Mouse (Mus musculus) stomach, postnatal 0 days (tissue): ENCODE measurements around the gene Cnksr3. TPM values are rescaled to one million over a fixed set of nuclear protein-coding genes. Genes with fewer than 3 reads are reported as not detected.

Source experiments
- ATAC-seq: fragments of 200-750 bp; cut with Nextera tagmentation; 2 replicates; pipeline ENCODE4 v1.8.0; 2017; ENCODE audit not compliant: low FRiP score, low TSS enrichment
- DNase-seq: peaks from one replicate; pipeline ENCODE4 v3.0.0-alpha.2; 2016; ENCODE audit warnings: low spot score
- H3K27ac ChIP-seq: fragments of 300-500 bp; sonication (generic); replicated peaks from 2 replicates; pipeline ENCODE4 v1.5.1; 2014; ENCODE audit warnings: mild to moderate bottlenecking, control low read depth
- H3K27me3 ChIP-seq: fragments of 300-500 bp; sonication (generic); 2 replicates; pipeline ENCODE4 v1.6.1; 2014; ENCODE audit warnings: low read length; ENCODE audit not compliant: control insufficient read depth, insufficient read depth
- H3K36me3 ChIP-seq: fragments of 300-500 bp; sonication (generic); 2 replicates; pipeline ENCODE4 v1.6.1; 2014; ENCODE audit warnings: low read length, mixed read lengths; ENCODE audit not compliant: control insufficient read depth, insufficient read depth
- H3K4me1 ChIP-seq: fragments of 300-500 bp; sonication (generic); replicated peaks from 2 replicates; pipeline ENCODE4 v1.6.1; 2014; ENCODE audit warnings: antibody characterized with exemption; ENCODE audit not compliant: control insufficient read depth, insufficient read depth
- H3K4me2 ChIP-seq: fragments of 300-500 bp; sonication (generic); replicated peaks from 2 replicates; pipeline ENCODE4 v1.6.1; 2014; ENCODE audit warnings: low read depth, mild to moderate bottlenecking, control low read depth, moderate library complexity
- H3K4me3 ChIP-seq: fragments of 300-500 bp; sonication (generic); 2 replicates; pipeline ENCODE4 v1.5.1; 2014; ENCODE audit warnings: low read depth, low read length, control low read depth
- H3K9ac ChIP-seq: fragments of 300-500 bp; sonication (generic); 2 replicates; pipeline ENCODE4 v1.6.1; 2014; ENCODE audit warnings: mild to moderate bottlenecking, low read length, control low read depth, mixed read lengths
- H3K9me3 ChIP-seq: fragments of 300-500 bp; sonication (generic); 2 replicates; pipeline ENCODE4 v1.6.1; 2016; ENCODE audit warnings: low read length; ENCODE audit not compliant: control insufficient read depth
- CTCF ChIP-seq: IDR thresholded peaks from 2 replicates; pipeline ENCODE4 v1.5.1; 2016; ENCODE audit warnings: antibody characterized with exemption, low read depth, mild to moderate bottlenecking, moderate library complexity
- EP300 ChIP-seq: optimal IDR thresholded peaks from 2 replicates; pipeline ENCODE3; 2016; ENCODE audit warnings: antibody characterized with exemption
- WGBS: fragments of 180-500 bp; shearing (Covaris S2); extraction: QIAGEN DNeasy Blood & Tissue Kit; methylation state at CpG from one replicate; pipeline ENCODE4 v1.1.7; 2014; 5-methylcytosine and 5-hydroxymethylcytosine counted together
- polyA plus RNA-seq: library from polyadenylated mRNA; unstranded; fragments of >200 nt; fragmentation: Nextera tagmentation; extraction: Ambion mirVana; gene quantifications from 2 replicates; pipeline ENCODE4 v1.2.1, GENCODE M21; 2015

Gene Cnksr3
- polyA plus RNA-seq, 1 experiment from 2014 or later: 7.0 TPM

DNA sequence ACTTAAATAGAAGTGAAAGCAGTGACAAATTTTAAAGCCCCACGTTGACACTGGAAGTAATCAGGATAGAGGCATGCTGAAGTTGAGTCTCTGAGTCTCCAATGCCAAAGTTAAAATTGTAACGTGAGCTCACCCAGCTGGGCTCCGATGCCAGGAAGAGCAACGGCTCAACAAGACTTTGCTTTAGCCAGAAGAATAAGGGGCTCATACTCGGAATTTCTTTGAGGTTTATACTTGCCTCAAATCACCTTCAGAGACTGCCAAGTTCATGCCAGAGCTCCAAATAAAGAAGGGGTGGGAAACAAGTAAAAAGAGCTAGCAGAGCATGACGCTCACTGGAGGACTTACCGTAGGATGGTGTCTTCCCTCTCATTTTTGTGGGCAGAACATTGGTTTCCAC is 85.8 kb downstream of the Cnksr3 start:
- 58% methylated on average over 7 of the region's 7 CpGs for WGBS
- no peak overlapping the region for H3K27ac ChIP-seq
- peaks cover 11% of the 10 kb centered on the region for H3K36me3 ChIP-seq

DNA sequence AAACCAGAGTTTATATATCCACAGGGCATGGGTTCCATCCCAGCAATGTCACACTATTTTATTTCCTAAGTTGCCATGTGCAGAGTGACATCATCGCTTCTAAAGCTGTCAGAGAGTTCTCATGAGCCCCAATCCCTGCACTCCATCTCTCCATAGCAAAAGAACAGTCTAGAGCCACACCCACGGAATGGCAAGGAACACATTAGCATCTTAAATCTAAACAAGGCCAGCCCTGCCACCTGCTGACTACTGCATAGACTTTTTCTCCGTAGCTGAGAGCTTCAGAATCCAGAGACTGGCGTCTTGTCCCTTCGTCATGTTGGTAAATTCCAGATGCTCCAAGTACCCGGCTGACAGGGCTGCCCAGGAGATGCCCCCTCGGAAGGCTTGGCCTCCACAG is 87.0 kb downstream of the Cnksr3 start:
- no peak for ATAC-seq
- Histone ChIP-seq H3K4me1 (no peaks in the 10 kb centered on the region), H3K4me3 (no peak overlapping the region), H3K27ac (no peak overlapping the region; the same call in 1 of the 2 replicates), H3K9me3 (no peaks in the 10 kb centered on the region), H3K4me2 (no peak overlapping the region), H3K9ac (no peak overlapping the region), H3K27me3 (no peaks in the 10 kb centered on the region), H3K36me3 (peaks cover 14% of the 10 kb centered on the region)
- TF ChIP-seq CTCF (peak; percentile 59), EP300 (no peak)
- DNase-seq: no peak
- WGBS: 66% methylated on average over 7 of the region's 7 CpGs

More for the DNA sequence above, 85.8 kb downstream of the Cnksr3 start:
- TF ChIP-seq CTCF (no peak), EP300 (no peak)
- no peak for DNase-seq
- Histone ChIP-seq H3K9me3 (no peaks in the 10 kb centered on the region), H3K4me1 (no peaks in the 10 kb centered on the region), H3K9ac (no peak overlapping the region), H3K27me3 (no peaks in the 10 kb centered on the region), H3K4me2 (no peak overlapping the region), H3K4me3 (no peak overlapping the region)
- no peak for ATAC-seq

DNA sequence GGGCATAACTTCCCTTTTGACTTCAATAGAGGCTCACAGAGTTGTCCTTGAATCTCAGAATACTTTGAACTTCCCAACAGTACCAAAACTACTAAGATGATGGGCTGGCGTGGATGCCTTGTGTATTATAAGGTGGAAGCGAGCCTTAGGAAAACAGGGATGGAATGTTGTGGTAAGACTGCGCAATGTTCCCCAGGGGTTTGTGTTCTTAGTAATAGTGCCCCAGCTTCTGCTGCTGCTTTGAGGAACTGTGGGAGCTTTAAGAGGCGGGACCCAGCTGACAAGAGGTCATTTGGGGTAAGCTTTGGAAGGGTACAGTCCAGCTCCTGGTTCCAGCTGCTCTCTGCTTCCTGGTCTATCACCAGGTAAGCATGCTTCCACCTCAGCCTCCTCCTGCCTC is 89.7 kb downstream of the Cnksr3 start:
- H3K4me1 ChIP-seq: 0 out of 2 replicates have a peak, but pooled peaks cover 2% of the 10 kb centered on the region
- no peak for DNase-seq
- H3K27me3 ChIP-seq: no peaks in the 10 kb centered on the region
- H3K9me3 ChIP-seq: no peaks in the 10 kb centered on the region
- peaks cover 7% of the 10 kb centered on the region for H3K36me3 ChIP-seq
- ATAC-seq: no peak
- H3K9ac ChIP-seq: no peak overlapping the region
- TF ChIP-seq CTCF (no peak), EP300 (no peak)
- no peak overlapping the region for H3K27ac ChIP-seq
- no peak overlapping the region for H3K4me2 ChIP-seq
- H3K4me3 ChIP-seq: no peak overlapping the region
- 89% methylated on average over 4 of the region's 4 CpGs for WGBS

DNA sequence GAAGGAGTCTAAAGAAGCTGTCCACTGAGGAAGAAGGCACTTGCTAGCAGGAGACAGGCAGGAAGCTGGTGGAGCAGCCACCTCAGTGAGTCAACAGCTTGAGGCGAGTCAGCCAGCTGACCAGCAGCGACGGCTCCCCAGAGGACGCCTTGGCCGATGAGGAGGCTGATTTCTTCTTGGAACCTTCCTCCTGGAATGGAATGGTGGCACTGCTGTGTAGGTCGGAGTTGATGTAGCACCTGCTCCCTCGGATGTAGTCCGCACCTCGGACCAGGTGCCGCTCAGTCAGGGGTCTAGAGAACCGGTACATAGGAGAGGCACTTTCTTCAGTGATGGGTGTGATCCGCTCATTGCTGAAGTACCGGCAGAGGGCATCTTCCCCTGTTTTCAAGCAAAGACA is 91.8 kb downstream of the Cnksr3 start:
- H3K36me3 ChIP-seq: peaks cover 7% of the 10 kb centered on the region
- no peak overlapping the region for H3K4me2 ChIP-seq
- H3K27me3 ChIP-seq: no peaks in the 10 kb centered on the region
- no peak for TF ChIP-seq EP300
- TF ChIP-seq CTCF: no peak
- no peak for DNase-seq
- no peak overlapping the region for H3K4me3 ChIP-seq
- ATAC-seq: no peak
- 95% methylated on average over 13 of the region's 13 CpGs for WGBS
- no peaks in the 10 kb centered on the region for H3K9me3 ChIP-seq
- no peak overlapping the region for H3K27ac ChIP-seq
- no peak overlapping the region for H3K9ac ChIP-seq
- 0 out of 2 replicates have a peak, but pooled peaks cover 2% of the 10 kb centered on the region for H3K4me1 ChIP-seq

DNA sequence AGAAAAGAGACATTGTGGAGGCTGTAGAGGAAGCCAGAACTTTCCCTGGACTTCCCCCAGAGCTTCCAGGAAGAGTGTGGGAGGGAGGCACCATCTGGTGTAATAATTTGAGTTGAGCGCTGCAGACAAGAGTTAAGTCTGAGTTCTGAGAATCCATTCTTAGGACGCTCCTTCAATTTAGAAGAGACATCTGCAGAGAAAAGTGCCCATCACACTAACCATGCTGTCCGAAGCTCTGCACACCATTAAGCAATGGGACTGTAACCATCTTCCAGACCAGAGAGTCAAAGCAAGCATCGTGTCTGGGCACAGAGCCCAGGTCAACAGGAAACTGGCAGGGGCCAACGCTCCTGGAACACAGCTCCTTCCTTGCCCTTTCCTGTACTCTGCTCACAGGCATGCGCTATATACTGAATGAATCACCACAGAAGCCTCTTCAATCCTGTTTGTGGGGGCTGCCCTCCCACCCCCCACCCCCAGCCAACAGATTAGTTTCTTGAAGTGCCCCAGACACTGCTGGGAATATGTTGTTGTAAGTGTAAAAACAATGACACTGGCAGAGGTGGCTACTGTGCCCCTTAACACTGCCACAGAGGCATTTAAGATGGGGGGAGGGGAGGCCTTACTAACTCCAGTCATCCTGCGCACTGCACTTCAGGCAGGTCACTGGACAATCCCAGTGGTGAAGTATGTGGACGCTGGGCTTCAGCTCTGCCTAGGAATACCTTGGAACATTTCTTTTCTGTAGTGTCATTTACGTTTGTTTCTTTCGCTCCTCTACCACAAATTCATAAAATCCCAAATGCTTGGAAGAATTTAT is 93.6 kb downstream of the Cnksr3 start:
- Histone ChIP-seq H3K9ac (no peak overlapping the region), H3K4me1 (0 out of 2 replicates have a peak, but pooled peaks cover 2% of the 10 kb centered on the region), H3K9me3 (no peaks in the 10 kb centered on the region), H3K4me3 (no peak overlapping the region), H3K27me3 (no peaks in the 10 kb centered on the region), H3K27ac (peak overlapping the region; percentile 53), H3K36me3 (peaks cover 7% of the 10 kb centered on the region), H3K4me2 (no peak overlapping the region)
- TF ChIP-seq EP300: no peak
- TF ChIP-seq CTCF: no peak
- peak; percentile 66 for DNase-seq
- 55% methylated on average over 10 of the region's 10 CpGs for WGBS
- ATAC-seq: peak; percentile 71

DNA sequence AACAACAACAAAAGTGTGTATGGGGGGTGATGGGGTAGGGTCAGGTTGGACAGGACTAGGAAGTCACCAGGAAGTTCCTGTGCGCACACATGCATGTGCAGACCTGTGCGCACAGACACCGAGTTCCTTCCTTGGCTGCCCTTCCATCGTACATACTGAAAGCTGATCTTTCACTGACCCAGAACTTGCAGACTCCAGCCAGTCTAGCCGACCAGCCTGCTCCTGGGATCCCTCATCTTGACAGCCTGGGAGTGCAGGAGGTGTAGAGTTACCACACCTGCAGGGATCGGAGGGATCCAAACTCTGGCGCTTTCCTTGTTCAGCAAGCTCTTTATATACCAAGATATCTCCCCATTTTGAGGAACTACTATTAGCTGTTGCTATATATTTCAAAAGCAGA is 94.3 kb downstream of the Cnksr3 start:
- no peaks in the 10 kb centered on the region for H3K27me3 ChIP-seq
- TF ChIP-seq EP300: no peak
- no peak for TF ChIP-seq CTCF
- H3K9me3 ChIP-seq: no peaks in the 10 kb centered on the region
- peaks cover 7% of the 10 kb centered on the region for H3K36me3 ChIP-seq
- H3K9ac ChIP-seq: no peak overlapping the region
- DNase-seq (no peak), ATAC-seq (0 out of 2 replicates have a peak, but pooled peaks have one; percentile 29)
- H3K4me2 ChIP-seq: peak overlapping the region; percentile 9; the same call in 1 of the 2 replicates
- WGBS: 41% methylated on average over 7 of the region's 7 CpGs
- H3K4me1 ChIP-seq: 0 out of 2 replicates have a peak, but pooled peaks cover 2% of the 10 kb centered on the region
- no peak overlapping the region for H3K4me3 ChIP-seq
- H3K27ac ChIP-seq: no peak overlapping the region
